Mouse (Mus musculus) kidney, adult 2 months (tissue): ENCODE measurements at regions not wholly inside any gene's neighbourhood (a gene's known extent, or its start where the extent isn't known, plus 50 kb on each side); places are given as distances from the start of the nearest gene placed in this dataset.

Experiments used
- DNase-seq: peaks from one replicate; pipeline ENCODE4 v3.0.0; 2021
- H3K27ac ChIP-seq: fragments of 200-500 bp; 2 replicates; pipeline ENCODE4 v1.5.1; 2012; ENCODE audit warnings: low read depth, low read length, control low read depth, inconsistent platforms; ENCODE audit not compliant: insufficient read depth
- H3K27me3 ChIP-seq: fragments of 200-500 bp; replicated peaks from 2 replicates; pipeline ENCODE4 v1.6.1; 2012; ENCODE audit warnings: mild to moderate bottlenecking, moderate library complexity, low read length, inconsistent platforms; ENCODE audit not compliant: control insufficient read depth, insufficient read depth
- H3K36me3 ChIP-seq: fragments of 200-500 bp; 2 replicates; pipeline ENCODE4 v1.6.1; 2012; ENCODE audit warnings: mild to moderate bottlenecking, moderate library complexity, low read length, inconsistent platforms; ENCODE audit not compliant: control insufficient read depth, insufficient read depth
- H3K4me1 ChIP-seq: fragments of 200-500 bp; 2 replicates; pipeline ENCODE4 v1.6.1; 2011; ENCODE audit warnings: low read length; ENCODE audit not compliant: control insufficient read depth, insufficient read depth
- H3K4me3 ChIP-seq: fragments of 200-500 bp; 2 replicates; pipeline ENCODE4 v1.5.1; 2011; ENCODE audit warnings: mild to moderate bottlenecking, low read depth, low read length, control low read depth; ENCODE audit not compliant: insufficient read depth
- CTCF ChIP-seq: fragments of 200-500 bp; conservative IDR thresholded peaks from 2 replicates; pipeline ENCODE4 v1.5.1; 2011; ENCODE audit warnings: low read depth, mild to moderate bottlenecking, control low read depth, low read length, moderate library complexity, mixed read lengths; ENCODE audit not compliant: insufficient read depth, insufficient read length
- POLR2A ChIP-seq: fragments of 200-500 bp; IDR thresholded peaks from one replicate; pipeline ENCODE4 v1.6.1; 2011; ENCODE audit warnings: low read depth, low read length, control low read depth
- WGBS: fragments of 180-500 bp; shearing (Covaris S2); methylation state at CpG from one replicate; pipeline ENCODE4 v1.1.7; 2018; 5-methylcytosine and 5-hydroxymethylcytosine counted together

DNA sequence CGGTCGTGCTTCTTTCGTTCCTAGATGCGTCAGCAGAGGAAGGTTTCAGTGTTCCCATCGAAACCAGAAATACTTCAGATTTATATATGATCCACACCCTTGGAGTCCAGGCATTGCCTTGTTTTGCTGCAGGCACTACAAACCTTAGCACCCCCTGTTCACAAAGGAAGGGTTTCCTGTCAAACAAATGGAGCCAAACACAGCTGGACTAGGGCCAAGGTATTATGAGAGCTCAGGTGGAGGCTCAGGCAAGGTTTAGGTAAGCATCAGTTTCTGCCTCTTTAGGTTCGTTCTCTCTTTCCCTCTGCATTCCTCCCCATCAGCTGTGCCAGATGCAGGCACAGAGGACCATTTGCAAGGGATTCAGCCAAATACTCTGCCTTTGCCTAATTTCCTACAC, 377.0 kb upstream of the A1bg start:
- WGBS: 68% methylated on average over 6 of the region's 6 CpGs
- Histone ChIP-seq H3K4me3 (no peak overlapping the region), H3K27ac (no peak overlapping the region)

DNA sequence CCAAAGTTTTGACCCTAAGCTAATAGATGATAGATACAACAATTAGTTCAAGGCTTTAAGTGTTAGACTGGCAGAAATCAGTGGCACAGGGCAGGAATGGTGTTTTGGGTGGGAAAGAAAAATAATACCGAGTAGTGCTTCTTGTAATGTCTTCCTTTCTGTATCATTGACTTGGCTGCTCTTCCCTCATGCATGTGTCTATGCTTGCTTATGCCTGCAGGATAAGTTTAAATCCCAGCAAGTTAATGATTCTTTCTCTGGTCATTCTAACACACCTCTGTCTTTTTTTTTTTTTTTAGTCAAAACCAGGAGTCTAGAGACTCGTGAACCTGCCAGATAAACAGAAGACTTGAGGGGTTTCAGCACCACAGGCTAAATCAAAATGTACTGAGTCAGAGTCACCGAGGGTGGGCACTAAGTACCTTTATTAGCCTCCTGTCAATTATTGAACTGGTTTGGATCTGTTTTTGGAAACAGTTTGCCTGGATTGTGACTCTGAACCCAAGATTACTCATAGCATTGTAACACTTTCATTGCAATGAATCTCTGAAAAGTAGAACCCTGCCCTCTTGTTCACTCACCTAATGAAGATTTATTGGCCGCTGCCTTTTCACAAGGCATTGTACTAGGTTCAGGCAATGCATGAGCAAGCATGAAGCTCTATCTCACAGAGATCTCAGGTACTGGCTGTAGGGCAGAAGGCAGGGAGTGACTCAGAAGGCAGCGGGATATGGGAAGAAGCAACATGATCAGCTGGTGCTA, 374.8 kb upstream of the A1bg start:
- DNase-seq: no peak
- Histone ChIP-seq H3K27me3 (no peaks in the 10 kb centered on the region), H3K36me3 (no peaks in the 10 kb centered on the region), H3K4me3 (no peak overlapping the region), H3K4me1 (no peaks in the 10 kb centered on the region), H3K27ac (no peak overlapping the region)
- WGBS: 54% methylated on average over 5 of the region's 5 CpGs
- no peak for TF ChIP-seq CTCF
- TF ChIP-seq POLR2A: no peak

More for the DNA sequence above, 377.0 kb upstream of the A1bg start:
- peak; percentile 2 for DNase-seq
- TF ChIP-seq CTCF (no peak), POLR2A (no peak)
- H3K36me3 ChIP-seq: no peaks in the 10 kb centered on the region
- H3K27me3 ChIP-seq: no peaks in the 10 kb centered on the region
- H3K4me1 ChIP-seq: no peaks in the 10 kb centered on the region

GRCm38 (mm10) chr15:61294616-61295015, 371.8 kb upstream of the A1bg start:
- H3K4me1 ChIP-seq: no peaks in the 10 kb centered on the region
- H3K27ac ChIP-seq: no peak overlapping the region
- DNase-seq: no peak
- WGBS: 88% methylated on average over 2 of the region's 2 CpGs
- no peaks in the 10 kb centered on the region for H3K36me3 ChIP-seq
- TF ChIP-seq CTCF: no peak
- TF ChIP-seq POLR2A: no peak
- no peak overlapping the region for H3K4me3 ChIP-seq
- H3K27me3 ChIP-seq: no peaks in the 10 kb centered on the region

- H3K27ac ChIP-seq: no peak overlapping the region
- 89% methylated on average over 4 of the region's 4 CpGs for WGBS
- no peaks in the 10 kb centered on the region for H3K36me3 ChIP-seq
- TF ChIP-seq POLR2A (no peak), CTCF (no peak)
- DNase-seq: no peak
- no peaks in the 10 kb centered on the region for H3K4me1 ChIP-seq
- H3K27me3 ChIP-seq: no peaks in the 10 kb centered on the region
- H3K4me3 ChIP-seq: no peak overlapping the region
These were observed 371.3 kb upstream of the A1bg start for GRCm38 (mm10) chr15:61294131-61294530.

- Histone ChIP-seq H3K36me3 (no peaks in the 10 kb centered on the region), H3K4me1 (no peaks in the 10 kb centered on the region), H3K27me3 (no peaks in the 10 kb centered on the region), H3K27ac (no peak overlapping the region), H3K4me3 (no peak overlapping the region)
- WGBS: 66% methylated on average over 4 of the region's 4 CpGs
- TF ChIP-seq CTCF (no peak), POLR2A (no peak)
- DNase-seq: no peak
These were observed 346.0 kb upstream of the A1bg start for GRCm38 (mm10) chr15:61268766-61269165.

DNA sequence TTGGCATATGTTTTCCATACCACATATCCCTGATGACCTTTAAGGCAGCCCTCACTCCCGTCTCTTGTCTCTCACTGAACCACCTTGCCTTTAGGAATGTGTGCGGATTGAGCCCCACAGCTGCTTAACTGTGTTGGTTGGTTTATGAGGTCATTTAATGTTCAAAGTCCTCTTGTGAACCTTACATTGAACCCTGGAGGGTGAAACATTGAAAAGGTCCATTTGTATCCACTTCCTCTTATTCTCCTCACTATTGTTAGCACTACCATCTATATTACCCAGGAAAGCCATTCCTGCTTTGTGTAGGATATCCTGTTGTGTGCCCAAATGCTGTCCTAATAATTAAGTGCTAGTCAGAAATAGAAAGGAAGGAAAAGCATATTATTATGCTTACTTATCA, 336.2 kb upstream of the A1bg start:
- Histone ChIP-seq H3K36me3 (no peaks in the 10 kb centered on the region), H3K27ac (no peak overlapping the region), H3K27me3 (no peaks in the 10 kb centered on the region), H3K4me3 (no peak overlapping the region), H3K4me1 (no peaks in the 10 kb centered on the region)
- no peak for DNase-seq
- 60% methylated on average over 2 of the region's 2 CpGs for WGBS
- TF ChIP-seq POLR2A: no peak

- no peaks in the 10 kb centered on the region for H3K4me1 ChIP-seq
- no peaks in the 10 kb centered on the region for H3K27me3 ChIP-seq
- no peak overlapping the region for H3K4me3 ChIP-seq
- 66% methylated on average over 2 of the region's 2 CpGs for WGBS
- H3K36me3 ChIP-seq: no peaks in the 10 kb centered on the region
- no peak for TF ChIP-seq CTCF
- no peak for TF ChIP-seq POLR2A
- DNase-seq: no peak
- no peak overlapping the region for H3K27ac ChIP-seq
These were observed 321.7 kb upstream of the A1bg start for GRCm38 (mm10) chr15:61244511-61244910.
